Mouse (Mus musculus) embryo, embryonic 11.5 days (tissue): ENCODE data around the gene Acot13.
"Not testable (repeated sequence)": the region's sequence is repeated elsewhere in the genome, so short reads cannot be mapped to it uniquely, and the experiment has no call there.

Experiments used
- DNase-seq: peaks from one replicate; pipeline ENCODE4 v3.0.0-alpha.2; 2012; ENCODE audit warnings: low read depth, low spot score

The Acot13 gene

GRCm38 (mm10) chr13:24786014-24786490 lies 45.3 kb downstream of the Acot13 start:
- DNase-seq: no peak

DNA sequence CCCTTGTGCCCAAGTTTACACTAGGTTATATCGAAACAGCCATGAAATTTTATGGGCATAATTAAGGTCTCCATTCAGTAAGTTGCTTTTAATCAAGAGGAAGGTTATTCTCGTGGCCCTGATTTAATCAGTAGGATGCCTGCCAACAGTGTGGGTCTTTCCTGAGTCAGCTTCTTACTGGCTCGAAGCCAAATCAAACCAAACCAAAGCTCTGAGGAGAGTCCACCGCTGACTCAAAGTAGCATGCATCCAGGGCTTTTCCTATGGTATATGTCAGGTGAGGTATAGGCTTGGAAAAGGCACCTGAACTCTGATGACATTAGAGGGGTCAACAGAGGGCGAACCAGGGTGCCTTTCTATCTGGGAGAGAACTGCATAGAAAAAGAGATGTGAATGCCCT lies 49.4 kb downstream of the Acot13 start:
- no peak for DNase-seq

DNA sequence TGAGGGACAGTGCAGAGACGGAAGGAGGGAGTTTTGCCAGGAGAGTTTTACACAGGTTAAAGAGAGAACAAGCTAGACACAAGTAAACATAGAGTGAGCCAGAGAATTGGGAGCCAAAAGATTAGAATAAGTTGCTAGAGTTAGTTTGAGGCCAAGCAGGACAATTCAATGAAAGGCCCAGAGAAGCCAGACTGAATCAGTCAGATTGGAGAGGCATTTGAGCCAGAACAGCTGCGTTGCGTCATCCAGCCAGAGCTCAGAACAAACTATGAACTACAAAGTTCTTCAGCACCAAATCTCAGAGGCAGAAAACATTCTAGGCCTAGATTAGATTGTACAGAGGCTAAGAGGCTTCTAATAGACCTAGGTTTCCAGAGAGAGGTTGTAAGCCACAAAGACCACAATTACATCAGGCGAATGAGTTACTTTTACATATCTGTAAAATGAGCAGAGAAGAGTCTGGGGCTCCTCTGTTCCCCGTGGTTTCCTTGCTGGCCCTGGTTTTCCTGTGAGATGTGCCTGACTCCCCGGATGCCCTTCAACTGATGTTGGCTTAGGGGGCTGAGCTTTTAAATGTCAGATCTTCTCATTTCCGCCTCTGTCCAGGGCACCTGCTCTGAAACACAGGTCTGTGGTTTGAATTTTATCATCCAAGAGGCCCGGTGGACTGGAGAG lies 52.5 kb downstream of the Acot13 start:
- no peak for DNase-seq

DNA sequence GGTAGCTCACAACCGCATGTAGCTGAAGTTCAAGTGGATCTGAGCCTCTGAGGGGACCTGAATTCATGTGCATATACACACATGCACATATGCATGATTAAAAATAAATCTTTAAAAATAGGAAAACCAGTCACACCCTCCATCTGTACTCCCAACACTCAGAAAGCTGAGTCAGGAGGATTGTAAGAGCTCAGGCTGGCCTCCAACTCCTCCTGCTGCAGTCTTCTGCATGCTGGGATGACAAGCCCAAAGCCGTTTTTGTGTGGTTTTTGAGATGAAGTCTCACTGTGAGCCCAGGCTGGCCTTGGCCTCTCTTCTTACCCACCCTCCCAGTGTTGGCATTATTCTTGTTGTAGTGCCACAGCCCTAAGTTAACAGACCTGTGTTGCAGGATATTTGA lies 53.3 kb downstream of the Acot13 start:
- no peak for DNase-seq

GRCm38 (mm10) chr13:24776146-24776844 lies 55.0 kb downstream of the Acot13 start:
- DNase-seq: peak; percentile 46

GRCm38 (mm10) chr13:24771482-24771881 lies 59.9 kb downstream of the Acot13 start:
- DNase-seq: not testable (repeated sequence)
